Mouse (Mus musculus): ENCODE results near the gene Gtse1.

The Gtse1 gene

GRCm38 (mm10) chr15:85877336-85877735, 17.8 kb downstream of the Gtse1 start:
- no peak for DNase-seq (ENCODE audit: low spot score)

- peak; percentile 38 for DNase-seq (ENCODE audit: low spot score)
These were observed 19.4 kb downstream of the Gtse1 start, which contains the start of gene Trmu for GRCm38 (mm10) chr15:85878848-85879497. Gene Trmu (plus strand): TSS chr15:85879312.

- no peak for DNase-seq (ENCODE audit: low spot score)
These were observed 20.0 kb downstream of the Gtse1 start for GRCm38 (mm10) chr15:85879498-85879895.

- DNase-seq (ENCODE audit: low spot score): no peak
These were observed 26.1 kb downstream of the Gtse1 start for GRCm38 (mm10) chr15:85885606-85886005.

- no peak for DNase-seq (ENCODE audit: low spot score)
These were observed 29.7 kb downstream of the Gtse1 start for GRCm38 (mm10) chr15:85889235-85889634.

- no peak for DNase-seq (ENCODE audit: low spot score)
These were observed 32.4 kb downstream of the Gtse1 start for GRCm38 (mm10) chr15:85891971-85892370.

GRCm38 (mm10) chr15:85892498-85893118, 33.1 kb downstream of the Gtse1 start:
- no peak for DNase-seq (ENCODE audit: low spot score)

GRCm38 (mm10) chr15:85893871-85894270, 34.3 kb downstream of the Gtse1 start:
- no peak for DNase-seq (ENCODE audit: low spot score)

- peak; percentile 61 for DNase-seq (ENCODE audit: low spot score)
These were observed 36.7 kb downstream of the Gtse1 start for GRCm38 (mm10) chr15:85896284-85896683.

- no peak for DNase-seq (ENCODE audit: low spot score)
These were observed 37.6 kb downstream of the Gtse1 start for GRCm38 (mm10) chr15:85897113-85897512.

GRCm38 (mm10) chr15:85899396-85899795, 39.9 kb downstream of the Gtse1 start:
- DNase-seq (ENCODE audit: low spot score): no peak

- no peak for DNase-seq (ENCODE audit: low spot score)
These were observed 40.8 kb downstream of the Gtse1 start for GRCm38 (mm10) chr15:85900318-85900717.

GRCm38 (mm10) chr15:85900801-85901200, 41.3 kb downstream of the Gtse1 start:
- no peak for DNase-seq (ENCODE audit: low spot score)

- no peak for DNase-seq (ENCODE audit: low spot score)
These were observed 43.0 kb downstream of the Gtse1 start for GRCm38 (mm10) chr15:85902505-85902904.

GRCm38 (mm10) chr15:85903826-85904225, 44.3 kb downstream of the Gtse1 start:
- DNase-seq (ENCODE audit: low spot score): no peak

GRCm38 (mm10) chr15:85908660-85909491, 49.3 kb downstream of the Gtse1 start:
- no peak for DNase-seq (ENCODE audit: low spot score)

GRCm38 (mm10) chr15:85909492-85909829, 49.9 kb downstream of the Gtse1 start:
- DNase-seq (ENCODE audit: low spot score): no peak

- DNase-seq (ENCODE audit: low spot score): no peak
These were observed 50.4 kb downstream of the Gtse1 start for GRCm38 (mm10) chr15:85909931-85910330.

GRCm38 (mm10) chr15:85913605-85914004, 54.1 kb downstream of the Gtse1 start:
- no peak for DNase-seq (ENCODE audit: low spot score)

GRCm38 (mm10) chr15:85919191-85919891, 59.8 kb downstream of the Gtse1 start:
- no peak for DNase-seq (ENCODE audit: low spot score)

- no peak for DNase-seq (ENCODE audit: low spot score)
These were observed 60.3 kb downstream of the Gtse1 start for GRCm38 (mm10) chr15:85919892-85920248.

GRCm38 (mm10) chr15:85921855-85922254, 62.3 kb downstream of the Gtse1 start:
- no peak for DNase-seq (ENCODE audit: low spot score)
